Mouse (Mus musculus) heart, adult 2 months (tissue): ENCODE measurements at regions not wholly inside any gene's neighbourhood (a gene's known extent, or its start where the extent isn't known, plus 50 kb on each side); places are given as distances from the start of the nearest gene placed in this dataset.

Experiments used
- CTCF ChIP-seq: fragments of 200-600 bp; IDR thresholded peaks from 2 replicates; pipeline ENCODE4 v1.8.1; 2022; ENCODE audit warnings: antibody characterized with exemption, mild to moderate bottlenecking, moderate library complexity
- EP300 ChIP-seq: fragments of 200-500 bp; IDR thresholded peaks from 2 replicates; pipeline ENCODE4 v1.6.1; 2011; ENCODE audit warnings: low read depth, low read length, control low read depth; ENCODE audit not compliant: insufficient read depth
- POLR2A ChIP-seq: fragments of 200-500 bp; IDR thresholded peaks from 2 replicates; pipeline ENCODE4 v1.6.1; 2011; ENCODE audit warnings: mild to moderate bottlenecking, low read depth, low read length, control low read depth; ENCODE audit not compliant: insufficient read depth

GRCm38 (mm10) chr13:97356923-97357807, 116.3 kb downstream of the Enc1 start:
- no peak for TF ChIP-seq POLR2A
- TF ChIP-seq CTCF: no peak
- TF ChIP-seq EP300: no peak
